Mouse (Mus musculus) heart, adult 2 months (tissue): Measurements from ENCODE around the gene Mtrr.

Experiments used
- CTCF ChIP-seq: fragments of 200-600 bp; IDR thresholded peaks from 2 replicates; pipeline ENCODE4 v1.8.1; 2022; ENCODE audit warnings: antibody characterized with exemption, mild to moderate bottlenecking, moderate library complexity
- EP300 ChIP-seq: fragments of 200-500 bp; IDR thresholded peaks from 2 replicates; pipeline ENCODE4 v1.6.1; 2011; ENCODE audit warnings: low read depth, low read length, control low read depth; ENCODE audit not compliant: insufficient read depth

DNA sequence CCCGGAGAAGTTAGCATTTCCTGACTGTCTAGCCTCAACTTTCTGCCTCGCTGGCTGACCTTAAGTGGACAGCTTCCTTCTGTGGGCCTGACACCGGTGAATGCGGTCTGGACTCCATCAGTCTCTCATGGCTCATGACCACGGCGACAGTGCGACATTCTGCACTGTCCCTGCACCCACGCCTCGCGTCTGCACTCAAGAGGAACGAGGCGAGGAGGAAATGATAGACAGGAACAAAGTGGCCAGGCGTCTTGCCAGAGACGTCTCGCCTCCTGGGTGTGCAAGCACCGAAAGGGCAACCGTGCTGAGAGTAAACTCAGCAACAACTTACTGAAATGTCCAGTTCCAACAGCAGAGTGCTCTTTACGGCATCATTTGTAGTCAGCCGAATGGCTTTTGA lies 9.7 kb downstream of the Mtrr start:
- peak; percentile 95 for TF ChIP-seq EP300
- TF ChIP-seq CTCF = no peak
